Mouse (Mus musculus): Measurements from ENCODE around the gene Alox5. TPM values are rescaled to one million over a fixed set of nuclear protein-coding genes. Genes with fewer than 3 reads are reported as not detected.

Alox5 gene
- total and polyA plus RNA-seq, 3 experiments = 6.6 to 16.4 (median 14.3) TPM

DNA sequence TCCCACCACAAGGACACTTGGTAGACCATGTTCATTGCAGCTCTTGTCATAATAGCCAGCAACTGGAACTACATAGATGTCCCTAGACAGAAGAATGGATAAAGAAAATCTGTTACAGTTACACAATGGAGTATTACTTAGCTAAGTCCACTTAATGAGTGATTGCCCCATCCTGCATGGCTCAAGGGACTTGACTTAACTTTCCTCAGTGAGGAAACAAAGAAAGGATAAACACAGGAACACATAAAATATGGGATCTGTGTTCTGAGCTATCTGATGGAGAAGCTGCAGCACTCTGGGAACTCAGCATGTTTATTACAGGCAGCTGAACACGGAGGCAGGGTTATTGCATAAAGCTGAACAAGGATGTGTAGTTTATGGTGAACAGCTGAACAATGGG lies 24.1 kb upstream of the Alox5 start:
- H3K27me3 ChIP-seq (ENCODE audit: control insufficient read depth, insufficient read depth, low read length) = no peaks in the 10 kb centered on the region
- DNase-seq = no peak
- 74% methylated on average over 1 of the region's 1 CpGs for WGBS

DNA sequence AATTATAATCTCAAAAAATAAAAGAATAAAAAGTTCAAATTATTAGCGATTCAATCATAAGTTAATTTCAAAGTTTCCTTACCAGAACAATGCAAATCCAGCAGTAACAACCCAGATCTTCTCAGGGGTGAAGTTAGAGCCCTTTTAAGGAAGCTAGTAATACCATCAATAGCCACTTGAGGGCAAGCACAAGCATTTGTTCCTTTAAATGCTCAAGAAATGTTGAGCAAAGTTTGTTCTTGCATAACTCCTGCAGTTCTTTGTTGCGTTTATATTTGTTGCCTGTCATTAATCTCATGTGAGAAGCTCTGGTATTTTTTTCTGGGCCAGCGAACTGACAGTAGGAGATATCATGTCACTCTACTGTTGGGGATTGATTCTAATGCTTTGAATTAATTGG lies 7.1 kb upstream of the Alox5 start:
- intact Hi-C loops (cut with DNase I) = no loop called here
- no peak overlapping the region for H3K4me3 ChIP-seq
- H3K9ac ChIP-seq (ENCODE audit: low read depth, low read length) = no peak overlapping the region
- DNase-seq = no peak
- 24% methylated on average over 3 of the region's 3 CpGs for WGBS
- no peaks in the 10 kb centered on the region for H3K36me3 ChIP-seq (ENCODE audit: control insufficient read depth, insufficient read depth, low read length)
- H3K27me3 ChIP-seq (ENCODE audit: control insufficient read depth, insufficient read depth, low read length) = no peaks in the 10 kb centered on the region
- H3K4me1 ChIP-seq (ENCODE audit: control insufficient read depth, insufficient read depth, low read length) = no peaks in the 10 kb centered on the region
- H3K27ac ChIP-seq = no peak overlapping the region
- H3K79me2 ChIP-seq (replicated peaks; ENCODE audit: control insufficient read depth, insufficient read depth, low read length) = no peaks in the 10 kb centered on the region
- no peak for TF ChIP-seq EP300 (IDR thresholded peaks at IDR 0.05; ENCODE audit: insufficient read depth, low read depth, low read length)
- no peak for TF ChIP-seq POLR2A (IDR thresholded peaks at IDR 0.05; ENCODE audit: insufficient read depth, low read depth, low read length)
- peak; percentile 69 for TF ChIP-seq CTCF (IDR thresholded peaks at IDR 0.05)

More for the DNA sequence above, 24.1 kb upstream of the Alox5 start:
- no peak overlapping the region for H3K9ac ChIP-seq (ENCODE audit: low read depth, low read length)
- intact Hi-C loops (cut with DNase I) = no loop called here
- no peak for TF ChIP-seq EP300 (IDR thresholded peaks at IDR 0.05; ENCODE audit: insufficient read depth, low read depth, low read length)
- TF ChIP-seq POLR2A (IDR thresholded peaks at IDR 0.05; ENCODE audit: insufficient read depth, low read depth, low read length) = no peak
- no peak for TF ChIP-seq CTCF (IDR thresholded peaks at IDR 0.05)
- no peaks in the 10 kb centered on the region for H3K36me3 ChIP-seq (ENCODE audit: control insufficient read depth, insufficient read depth, low read length)
- H3K27ac ChIP-seq = no peak overlapping the region
- no peaks in the 10 kb centered on the region for H3K79me2 ChIP-seq (replicated peaks; ENCODE audit: control insufficient read depth, insufficient read depth, low read length)
- H3K4me3 ChIP-seq = no peak overlapping the region
- no peaks in the 10 kb centered on the region for H3K4me1 ChIP-seq (ENCODE audit: control insufficient read depth, insufficient read depth, low read length)

- TF ChIP-seq CTCF (IDR thresholded peaks at IDR 0.05) (no peak), EP300 (IDR thresholded peaks at IDR 0.05; ENCODE audit: insufficient read depth, low read depth, low read length) (no peak), POLR2A (IDR thresholded peaks at IDR 0.05; ENCODE audit: insufficient read depth, low read depth, low read length) (no peak)
- Histone ChIP-seq H3K79me2 (replicated peaks; ENCODE audit: control insufficient read depth, insufficient read depth, low read length) (no peaks in the 10 kb centered on the region; the same call in 1 of the 2 replicates), H3K4me1 (ENCODE audit: control insufficient read depth, insufficient read depth, low read length) (peaks cover 2% of the 10 kb centered on the region), H3K27ac (no peak overlapping the region), H3K9ac (ENCODE audit: low read depth, low read length) (no peak overlapping the region), H3K36me3 (ENCODE audit: control insufficient read depth, insufficient read depth, low read length) (no peaks in the 10 kb centered on the region), H3K4me3 (no peak overlapping the region), H3K27me3 (ENCODE audit: control insufficient read depth, insufficient read depth, low read length) (peaks cover 2% of the 10 kb centered on the region; the same call in 1 of the 2 replicates)
- 60% methylated on average over 2 of the region's 2 CpGs for WGBS
- DNase-seq = no peak
- intact Hi-C loops (cut with DNase I) = no loop called here
Measured at GRCm38 (mm10) chr6:116459232-116459631, 1.7 kb downstream of the Alox5 start.

GRCm38 (mm10) chr6:116458728-116459127 lies 2.2 kb downstream of the Alox5 start:
- TF ChIP-seq CTCF (IDR thresholded peaks at IDR 0.05) = no peak
- no peak for TF ChIP-seq EP300 (IDR thresholded peaks at IDR 0.05; ENCODE audit: insufficient read depth, low read depth, low read length)
- TF ChIP-seq POLR2A (IDR thresholded peaks at IDR 0.05; ENCODE audit: insufficient read depth, low read depth, low read length) = no peak
- intact Hi-C loops (cut with DNase I) = no loop called here
- WGBS = 47% methylated on average over 4 of the region's 4 CpGs
- Histone ChIP-seq H3K27ac (no peak overlapping the region), H3K27me3 (ENCODE audit: control insufficient read depth, insufficient read depth, low read length) (peaks cover 2% of the 10 kb centered on the region; the same call in 1 of the 2 replicates), H3K4me3 (no peak overlapping the region), H3K9ac (ENCODE audit: low read depth, low read length) (no peak overlapping the region), H3K4me1 (ENCODE audit: control insufficient read depth, insufficient read depth, low read length) (peaks cover 2% of the 10 kb centered on the region), H3K36me3 (ENCODE audit: control insufficient read depth, insufficient read depth, low read length) (no peaks in the 10 kb centered on the region), H3K79me2 (replicated peaks; ENCODE audit: control insufficient read depth, insufficient read depth, low read length) (no peaks in the 10 kb centered on the region; the same call in 1 of the 2 replicates)
- DNase-seq = no peak

DNA sequence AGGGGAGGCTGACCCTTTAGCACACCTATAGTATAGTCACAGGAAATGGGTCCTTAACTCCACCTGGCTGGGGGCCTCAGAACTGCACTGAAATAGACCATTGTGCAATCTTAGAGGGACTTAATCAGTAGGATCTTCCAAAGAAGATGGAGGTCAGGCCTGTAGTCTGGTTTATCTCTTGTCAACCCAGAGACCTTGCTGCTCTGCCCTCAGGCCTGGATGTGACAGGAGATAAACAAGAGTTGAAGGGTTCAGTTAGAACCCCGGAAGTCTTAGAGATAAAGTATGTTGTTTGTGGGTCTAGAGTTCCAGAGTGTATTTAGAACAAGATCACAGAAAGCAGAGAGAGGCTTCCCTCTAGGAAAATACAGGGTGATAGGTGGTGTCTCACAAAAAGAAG lies 4.5 kb downstream of the Alox5 start:
- peaks cover 2% of the 10 kb centered on the region; the same call in 1 of the 2 replicates for H3K27me3 ChIP-seq (ENCODE audit: control insufficient read depth, insufficient read depth, low read length)
- H3K4me3 ChIP-seq = no peak overlapping the region
- no peak overlapping the region for H3K9ac ChIP-seq (ENCODE audit: low read depth, low read length)
- no peak for DNase-seq
- intact Hi-C loops (cut with DNase I) = no loop called here
- peaks cover 2% of the 10 kb centered on the region for H3K4me1 ChIP-seq (ENCODE audit: control insufficient read depth, insufficient read depth, low read length)
- no peaks in the 10 kb centered on the region; the same call in 1 of the 2 replicates for H3K79me2 ChIP-seq (replicated peaks; ENCODE audit: control insufficient read depth, insufficient read depth, low read length)
- no peak overlapping the region for H3K27ac ChIP-seq
- 45% methylated on average over 1 of the region's 1 CpGs for WGBS
- no peak for TF ChIP-seq POLR2A (IDR thresholded peaks at IDR 0.05; ENCODE audit: insufficient read depth, low read depth, low read length)
- TF ChIP-seq CTCF (IDR thresholded peaks at IDR 0.05) = peak; percentile 8; the same call in 1 of the 2 replicates
- no peak for TF ChIP-seq EP300 (IDR thresholded peaks at IDR 0.05; ENCODE audit: insufficient read depth, low read depth, low read length)
- no peaks in the 10 kb centered on the region for H3K36me3 ChIP-seq (ENCODE audit: control insufficient read depth, insufficient read depth, low read length)

GRCm38 (mm10) chr6:116455781-116456180 lies 5.2 kb downstream of the Alox5 start:
- Histone ChIP-seq H3K36me3 (ENCODE audit: control insufficient read depth, insufficient read depth, low read length) (no peaks in the 10 kb centered on the region), H3K4me3 (no peak overlapping the region), H3K79me2 (replicated peaks; ENCODE audit: control insufficient read depth, insufficient read depth, low read length) (no peaks in the 10 kb centered on the region; the same call in 1 of the 2 replicates), H3K4me1 (ENCODE audit: control insufficient read depth, insufficient read depth, low read length) (peaks cover 2% of the 10 kb centered on the region), H3K27ac (no peak overlapping the region), H3K27me3 (ENCODE audit: control insufficient read depth, insufficient read depth, low read length) (peaks cover under 1% of the 10 kb centered on the region; the same call in 1 of the 2 replicates), H3K9ac (ENCODE audit: low read depth, low read length) (no peak overlapping the region)
- intact Hi-C loops (cut with DNase I) = no loop called here
- WGBS = 68% methylated on average over 4 of the region's 4 CpGs
- DNase-seq = peak; percentile 25 to 64
- TF ChIP-seq EP300 (IDR thresholded peaks at IDR 0.05; ENCODE audit: insufficient read depth, low read depth, low read length) (0 out of 2 replicates have a peak, but pooled peaks have one; percentile 29), CTCF (IDR thresholded peaks at IDR 0.05) (no peak)
